Mouse (Mus musculus): ENCODE results near the gene Max. TPM values are rescaled to one million over a fixed set of nuclear protein-coding genes. Genes with fewer than 3 reads are reported as not detected.

The Max gene
- total RNA-seq, 2 experiments from 2014 or later, result 78.8 to 80.9 TPM

DNA sequence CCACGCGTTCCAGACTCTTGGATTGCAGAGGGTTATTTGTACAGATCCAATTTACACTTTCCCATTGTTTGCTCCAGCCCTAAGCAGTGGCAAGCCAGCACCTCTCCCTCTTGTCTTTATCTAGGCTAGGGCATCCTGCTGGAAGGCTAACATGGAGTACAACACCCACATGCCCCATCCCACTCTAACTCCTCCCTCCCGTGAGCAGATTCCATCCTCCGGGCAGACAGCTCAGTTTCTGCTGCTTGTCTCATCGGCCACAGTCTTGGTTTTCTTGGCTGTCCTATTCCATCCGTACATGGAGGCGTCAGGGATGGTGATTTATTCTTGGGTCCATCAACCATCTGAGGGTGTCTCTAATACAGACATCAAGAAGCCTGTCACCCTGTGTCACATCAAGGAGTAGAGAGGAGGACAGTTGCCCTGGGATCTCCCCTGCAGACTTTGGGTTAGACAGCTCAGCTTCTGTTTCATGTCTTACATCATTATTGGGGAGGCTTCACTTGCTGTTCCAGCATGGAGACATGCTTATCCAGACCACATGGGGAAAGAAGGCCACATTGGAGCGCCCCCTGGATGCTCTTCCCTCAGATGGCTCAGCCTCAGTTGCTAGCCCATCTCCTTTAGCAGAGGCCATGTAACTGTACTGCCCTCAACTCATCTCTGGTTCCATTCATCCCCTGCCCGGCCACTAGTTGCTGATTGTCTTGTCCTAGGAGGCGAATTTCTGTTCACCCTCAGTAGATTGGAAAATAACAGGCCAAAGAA, 67.0 kb downstream of the Max start:
- DNase-seq, result no peak
- intact Hi-C loops (cut with DNase I), result no loop called here

DNA sequence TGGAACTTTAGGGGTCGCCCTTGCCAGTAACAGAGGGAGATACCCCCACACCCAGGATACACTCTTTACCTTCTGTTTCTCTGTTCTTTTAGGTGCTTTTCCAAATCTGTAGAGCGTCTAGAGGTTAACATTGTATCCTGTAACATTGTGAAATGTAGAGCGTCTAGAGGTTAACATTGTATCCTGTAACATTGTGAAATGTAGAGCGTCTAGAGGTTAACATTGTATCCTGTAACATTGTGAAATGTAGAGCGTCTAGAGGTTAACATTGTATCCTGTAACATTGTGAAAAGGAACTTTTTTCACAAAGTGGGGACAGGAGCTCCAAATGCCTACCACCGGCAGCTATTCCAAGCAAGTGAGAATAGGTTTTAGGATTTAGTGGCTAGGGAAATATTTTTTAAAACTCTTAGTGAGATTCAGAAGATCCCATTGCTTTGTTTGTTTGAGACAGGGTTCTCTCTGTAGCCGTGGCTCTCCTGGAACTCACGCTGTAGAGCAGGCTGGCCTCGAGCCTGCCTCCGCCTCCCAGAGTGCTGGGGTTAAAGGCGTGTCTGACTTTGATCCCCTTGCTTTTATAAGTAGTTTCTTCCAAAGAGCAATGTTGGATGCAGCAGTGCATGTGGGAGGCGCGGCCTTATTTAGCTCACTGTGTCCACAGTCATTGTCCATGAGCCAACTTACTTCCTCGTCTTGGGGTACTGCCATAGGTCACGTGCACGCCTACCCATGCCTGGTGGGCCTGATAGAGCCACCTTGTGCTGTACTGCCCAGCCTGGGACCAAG, 68.9 kb downstream of the Max start:
- intact Hi-C loops (cut with DNase I), result no loop called here
- DNase-seq, result no peak

DNA sequence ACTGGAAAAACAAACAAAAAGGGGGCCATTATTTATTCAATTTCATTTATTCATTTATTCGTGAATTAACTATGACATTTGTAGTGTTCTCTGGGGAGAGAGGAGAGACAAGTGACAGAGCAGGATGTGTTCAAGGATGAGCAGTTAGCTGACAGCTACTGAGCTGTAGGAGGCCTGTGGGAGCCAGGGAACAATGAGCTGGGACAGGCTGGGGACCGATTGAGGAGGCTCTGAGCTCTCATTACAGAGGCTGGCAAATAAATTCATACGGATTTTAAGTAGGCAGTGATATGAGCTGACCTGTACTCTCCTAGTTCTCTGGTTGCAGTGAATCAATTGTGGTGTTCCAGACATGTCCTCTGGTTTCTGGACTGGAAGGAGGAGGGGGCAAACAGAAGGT, 70.8 kb downstream of the Max start:
- DNase-seq, result no peak

DNA sequence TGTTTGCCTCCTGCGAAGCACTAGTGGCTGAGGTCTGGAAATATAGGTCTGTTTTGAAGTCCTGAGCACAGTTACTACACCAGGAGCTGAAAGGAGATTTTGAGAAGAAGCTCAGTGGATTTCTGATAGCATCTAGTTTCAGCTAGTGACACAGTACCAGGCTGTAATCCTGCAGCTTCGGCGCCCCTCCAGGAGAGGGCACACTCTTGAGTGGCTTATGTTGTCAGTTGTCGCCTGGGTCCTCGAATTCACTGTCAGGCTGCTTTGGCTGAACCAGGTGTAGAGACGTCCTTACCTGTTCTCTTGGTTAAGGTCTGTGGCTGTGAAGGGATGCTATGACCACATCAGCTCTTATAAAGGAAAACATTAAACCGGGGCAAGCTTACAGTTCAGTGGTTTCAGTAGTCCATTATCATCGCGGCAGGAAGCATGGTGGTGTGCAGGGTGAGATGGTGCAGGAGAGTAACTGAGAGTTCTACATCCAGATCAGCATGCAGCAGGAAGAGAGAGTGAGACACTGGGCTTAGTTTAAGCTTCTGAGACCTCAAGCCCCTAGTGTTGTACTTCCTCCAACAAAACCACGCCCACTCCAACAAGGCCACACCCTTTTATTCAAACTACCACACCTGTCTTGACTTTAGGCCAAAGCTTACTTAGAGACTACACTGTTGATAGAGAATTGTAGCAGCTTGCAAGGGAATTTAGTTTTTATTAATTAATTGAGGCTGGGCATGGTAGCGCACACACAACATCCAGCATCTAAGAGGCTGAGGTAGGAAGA, 72.4 kb downstream of the Max start:
- no peak for DNase-seq
- intact Hi-C loops (cut with DNase I), result no loop called here

More for the DNA sequence above, 70.8 kb downstream of the Max start:
- intact Hi-C loops (cut with DNase I), result no loop called here

DNA sequence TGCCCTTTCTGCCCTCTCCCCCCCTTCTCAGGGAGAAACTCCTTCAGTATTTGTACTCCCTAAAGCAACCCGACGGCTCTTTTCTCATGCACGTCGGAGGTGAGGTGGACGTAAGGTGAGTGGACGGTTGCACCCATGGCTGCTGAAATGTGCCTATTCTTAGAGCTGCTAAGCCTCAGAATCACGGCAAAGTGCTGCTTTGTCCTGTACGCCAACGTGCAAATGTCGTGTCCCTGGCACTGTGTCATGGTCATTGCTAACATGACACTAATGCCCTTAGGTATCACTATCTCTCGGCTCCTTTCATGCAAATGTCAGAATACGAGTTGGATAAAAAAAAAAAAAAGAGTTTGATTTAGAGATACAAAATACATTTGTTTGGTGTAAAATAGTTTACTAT, 74.1 kb downstream of the Max start:
- intact Hi-C loops (cut with DNase I), result no loop called here
- no peak for DNase-seq

Other genes starting within 250 kb of the Max start
- gene Churc1, start 196.7 kb downstream of the Max start, total RNA-seq (2021), result 10 to 100 TPM; 35.2 to 42.6 TPM
- 10 to 100 TPM; 30.6 to 33.0 TPM for gene Fntb, start 196.6 kb downstream of the Max start, total RNA-seq (2021)
- gene Gpx2, start 166.6 kb downstream of the Max start, total RNA-seq (2021), result not detected
- gene Rab15, start 139.3 kb downstream of the Max start, total RNA-seq (2021), result 100 to 1,000 TPM; 102 to 111 TPM